Mouse (Mus musculus) ES-E14 (cell line): Measurements from ENCODE around the gene Tns1.

ENCODE experiments used
- CHD2 ChIP-seq: IDR thresholded peaks from 2 replicates; pipeline ENCODE4 v1.6.1; 2014; ENCODE audit warnings: mild to moderate bottlenecking, low read depth, low read length, inconsistent platforms
- MAFK ChIP-seq: IDR thresholded peaks from 2 replicates; pipeline ENCODE4 v1.6.1; 2014; ENCODE audit warnings: mild to moderate bottlenecking, low read depth, low read length, inconsistent platforms; ENCODE audit not compliant: insufficient read depth

- no peak for TF ChIP-seq CHD2
- TF ChIP-seq MAFK, result no peak
Measured at GRCm38 (mm10) chr1:73929211-73929951, 194.9 kb downstream of the Tns1 start.
